Mouse (Mus musculus) right cerebral cortex, postnatal 14 days (tissue): ENCODE measurements around the gene Prdx5.

Source experiments
- DNase-seq: peaks from one replicate; pipeline ENCODE4 v3.0.0; 2022

The Prdx5 gene

DNA sequence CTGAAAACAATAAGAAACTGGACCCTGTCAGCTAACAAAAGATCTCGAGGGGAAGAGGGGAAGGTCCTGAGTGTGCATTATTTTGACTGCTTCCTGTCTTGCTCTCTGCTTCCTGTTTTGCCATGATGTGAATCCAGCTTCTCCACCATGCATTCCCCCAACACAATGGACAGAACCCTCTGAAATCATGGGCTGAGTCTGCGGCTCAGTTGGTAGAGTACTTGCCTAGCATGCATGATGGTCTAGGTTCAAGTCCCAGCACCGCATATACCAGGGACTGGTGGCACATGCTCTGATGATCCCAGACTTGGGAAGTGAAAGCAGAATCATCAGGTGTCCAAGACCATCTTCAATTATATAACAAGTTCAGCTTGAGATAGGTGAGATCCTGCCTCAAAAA is 37.2 kb downstream of the Prdx5 start:
- DNase-seq, result no peak

DNA sequence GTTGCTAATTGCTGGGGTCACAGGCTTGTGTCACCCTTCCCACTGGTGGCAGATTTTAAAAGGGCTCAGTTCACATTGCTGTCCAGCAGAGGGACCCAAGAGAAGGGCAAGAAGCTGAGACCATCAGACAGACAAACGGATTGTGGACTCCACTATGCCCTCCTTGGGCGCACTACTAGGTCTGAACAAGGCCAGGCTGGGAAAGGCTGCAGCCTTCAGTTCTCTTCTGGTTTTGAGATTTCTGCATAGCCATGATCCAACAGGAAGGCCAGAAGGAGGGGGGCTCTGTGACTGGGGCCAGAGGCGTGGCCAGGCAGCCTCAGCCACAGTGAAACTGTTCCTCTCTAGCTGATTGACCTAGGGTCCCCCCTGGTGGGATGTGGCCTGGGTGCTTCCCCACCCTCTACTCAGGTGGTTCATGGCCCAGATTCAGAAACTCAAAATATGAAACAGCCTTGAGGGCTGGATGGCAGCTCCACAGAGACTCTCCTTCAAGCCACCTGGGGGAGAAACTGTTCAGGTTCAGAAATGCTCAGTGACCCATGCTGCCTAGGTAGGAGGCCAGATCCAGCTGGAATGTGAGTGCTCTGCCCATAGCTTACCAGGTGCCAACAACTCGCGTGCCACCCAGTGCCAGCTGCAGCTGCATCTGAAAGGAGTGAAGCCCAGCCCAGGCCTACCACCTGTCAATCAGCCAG is 38.2 kb downstream of the Prdx5 start:
- DNase-seq, result no peak

DNA sequence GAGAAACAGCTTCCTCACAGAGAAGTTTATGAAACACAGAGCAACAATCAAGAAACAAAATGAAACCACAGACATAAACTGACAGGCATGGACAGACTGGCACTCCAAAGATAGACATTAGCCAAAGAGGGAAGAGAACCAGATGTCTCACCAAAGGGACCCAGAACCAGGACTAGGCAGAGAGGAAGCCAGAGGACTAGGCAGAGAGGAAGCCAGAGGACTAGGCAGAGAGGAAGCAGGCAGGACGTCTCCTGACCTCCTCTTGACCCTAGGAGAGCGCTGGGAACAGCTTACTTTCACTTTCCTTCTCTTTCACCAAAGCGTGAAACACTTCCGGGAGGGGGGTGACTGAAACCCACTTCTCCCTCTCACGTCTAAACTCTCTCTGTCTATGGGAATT is 40.6 kb downstream of the Prdx5 start:
- no peak for DNase-seq

DNA sequence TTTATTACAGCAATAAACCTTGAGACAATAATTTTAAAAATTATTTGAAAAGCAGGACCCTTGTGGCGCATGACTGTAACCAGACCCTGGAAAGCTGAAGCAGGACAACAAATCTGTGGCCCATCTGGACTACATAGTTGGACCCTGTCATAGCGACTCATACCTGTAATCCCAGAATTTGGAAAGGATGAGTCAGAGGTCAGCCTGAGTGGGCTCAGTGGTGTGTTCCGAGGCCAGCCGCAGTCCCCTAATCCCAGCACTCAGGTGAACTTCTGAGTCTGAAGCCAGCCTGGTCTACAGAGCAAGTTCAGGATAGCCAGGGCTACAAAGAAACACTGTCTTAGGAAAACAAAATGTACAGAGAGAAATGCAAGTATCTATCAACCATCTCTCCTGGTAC is 48.5 kb downstream of the Prdx5 start:
- DNase-seq, result no peak

DNA sequence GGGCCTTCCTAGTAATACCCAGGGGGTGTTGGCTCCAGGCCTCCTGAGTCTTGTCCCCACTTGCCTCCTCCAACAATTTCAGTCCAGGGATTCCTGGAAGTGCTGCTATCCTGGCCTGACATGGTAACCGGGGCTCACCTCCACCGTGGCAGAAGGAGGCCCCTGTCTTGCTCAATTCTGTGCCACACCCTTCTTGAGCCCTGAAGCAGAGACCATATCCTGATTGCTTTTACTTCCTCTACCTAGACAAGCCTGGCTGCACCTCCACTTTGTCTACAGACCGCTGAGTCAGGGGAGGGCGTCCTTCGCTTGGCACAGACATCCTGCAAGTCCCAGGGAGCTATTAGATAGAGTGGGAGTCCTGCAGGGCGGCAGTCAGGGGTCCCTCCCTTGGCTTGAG is 49.2 kb downstream of the Prdx5 start:
- no peak for DNase-seq

DNA sequence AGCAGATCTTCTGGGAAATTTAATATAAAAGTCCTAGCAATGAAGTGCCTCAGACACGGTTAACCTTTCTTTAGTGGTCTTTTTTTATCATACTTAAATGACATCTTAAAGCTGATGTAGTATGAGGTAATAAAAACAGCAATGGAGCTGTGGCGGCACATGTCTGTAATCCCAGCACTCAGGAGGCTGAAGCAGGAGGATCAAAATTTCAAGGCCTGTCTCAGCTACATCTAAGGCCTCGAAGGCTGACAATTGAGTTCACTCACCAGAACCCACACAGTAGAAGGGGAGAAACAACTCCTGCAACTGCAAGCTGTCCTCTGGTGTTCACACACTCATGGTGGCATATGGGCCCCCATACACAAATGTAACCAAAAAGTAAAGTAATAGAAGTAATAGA is 49.9 kb downstream of the Prdx5 start:
- DNase-seq, result no peak

DNA sequence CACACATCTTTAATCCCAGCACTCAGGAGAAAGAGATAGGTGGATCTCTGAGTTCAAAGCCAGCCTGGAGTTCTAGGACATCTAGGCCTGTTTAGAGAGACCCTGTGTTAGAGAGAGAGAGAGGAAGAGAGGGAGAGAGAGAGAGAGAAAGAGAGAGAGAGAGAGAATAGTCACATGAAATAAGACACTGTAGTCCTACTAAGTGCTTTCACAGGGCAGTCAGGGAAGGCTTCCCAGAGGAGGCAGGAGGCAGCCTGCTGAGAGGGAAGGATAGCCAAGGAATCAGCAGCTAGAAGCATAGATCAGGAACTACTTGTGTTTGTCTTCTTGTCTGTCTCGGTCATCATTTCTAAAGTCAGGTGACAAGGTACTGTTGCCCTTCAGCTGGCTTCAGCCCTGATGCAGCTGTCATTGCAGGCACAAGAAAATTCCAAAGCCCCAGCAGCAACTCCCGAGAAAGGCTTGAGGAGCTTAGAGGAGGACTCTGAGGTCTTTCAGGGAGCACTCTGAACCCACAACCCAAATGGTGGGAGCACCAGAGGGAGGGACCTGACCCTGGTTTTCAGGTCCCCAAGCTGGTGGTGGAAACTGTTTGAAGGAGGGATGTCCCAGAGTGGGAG is 50.8 kb downstream of the Prdx5 start:
- no peak for DNase-seq

DNA sequence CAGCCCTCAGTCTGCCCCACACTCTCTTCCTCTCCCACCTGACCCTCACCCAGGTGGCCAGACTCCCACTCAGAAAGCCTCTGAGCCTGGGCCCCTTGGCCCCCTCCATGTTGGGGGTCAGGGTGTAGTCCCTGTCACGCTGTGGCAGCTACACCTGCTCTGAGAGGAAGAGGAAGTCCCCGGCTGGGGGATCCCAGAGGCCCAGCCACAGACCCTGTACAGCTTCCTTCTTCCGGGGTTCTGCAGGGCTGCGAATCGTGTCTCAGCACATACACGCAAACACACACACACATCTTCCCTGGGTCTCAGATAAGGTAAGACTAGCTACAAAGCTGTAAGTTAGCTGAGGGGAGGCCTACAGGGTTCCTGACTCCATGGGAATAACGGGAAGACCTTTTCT is 51.9 kb downstream of the Prdx5 start, which contains the start of gene Ccdc88b:
TSS of gene Ccdc88b (minus strand) at position 181 of the 400 bp plus-strand sequence.
- DNase-seq, result no peak

DNA sequence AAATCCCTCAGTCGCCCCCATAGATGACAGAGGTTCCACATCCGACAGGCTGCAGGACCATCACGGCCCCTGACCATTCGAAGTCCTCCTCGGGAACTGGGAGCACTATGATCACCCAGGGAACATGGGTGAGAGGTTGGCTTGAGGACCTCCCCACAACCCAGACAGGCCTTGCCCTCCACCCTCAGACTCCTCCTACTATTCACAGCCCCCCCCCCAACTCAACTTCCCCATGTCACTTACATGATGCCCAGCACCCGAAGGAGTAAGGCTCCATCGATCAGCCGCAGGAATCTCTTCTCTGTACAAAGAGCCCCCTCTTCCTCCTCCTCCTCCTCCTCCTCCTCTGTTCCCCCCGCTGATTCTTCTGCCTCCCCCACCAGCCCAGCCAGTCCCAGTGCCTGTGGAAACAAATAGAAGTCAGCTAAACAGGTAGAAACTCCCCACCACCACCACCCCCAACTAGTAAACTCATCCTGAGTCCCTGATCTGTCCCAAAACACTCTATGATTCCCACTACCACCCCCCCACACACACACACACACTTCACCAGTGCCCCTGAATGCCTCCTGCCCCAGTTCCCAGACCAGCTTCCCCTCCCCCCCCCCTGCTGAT is 52.4 kb downstream of the Prdx5 start:
- DNase-seq, result no peak

DNA sequence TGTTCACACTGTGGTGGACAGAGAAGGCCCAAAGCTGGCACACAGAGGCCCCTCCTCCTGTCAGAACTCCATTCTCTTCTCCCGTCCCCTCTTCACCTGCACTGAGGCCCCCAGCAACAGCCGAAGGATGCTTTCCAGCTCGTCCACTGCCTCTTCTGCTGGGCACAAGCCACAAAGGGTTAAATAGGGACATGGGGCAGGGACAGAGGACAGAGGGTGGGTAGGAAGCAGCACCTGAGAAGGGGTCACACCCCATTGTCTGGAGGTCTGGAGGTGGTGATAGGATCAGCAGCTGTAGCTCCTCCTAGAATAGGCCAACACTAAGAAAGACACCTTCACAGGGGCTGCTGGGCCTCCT is 52.9 kb downstream of the Prdx5 start:
- no peak for DNase-seq
